Mouse (Mus musculus): Measurements from ENCODE around the gene Rab20.

DNA sequence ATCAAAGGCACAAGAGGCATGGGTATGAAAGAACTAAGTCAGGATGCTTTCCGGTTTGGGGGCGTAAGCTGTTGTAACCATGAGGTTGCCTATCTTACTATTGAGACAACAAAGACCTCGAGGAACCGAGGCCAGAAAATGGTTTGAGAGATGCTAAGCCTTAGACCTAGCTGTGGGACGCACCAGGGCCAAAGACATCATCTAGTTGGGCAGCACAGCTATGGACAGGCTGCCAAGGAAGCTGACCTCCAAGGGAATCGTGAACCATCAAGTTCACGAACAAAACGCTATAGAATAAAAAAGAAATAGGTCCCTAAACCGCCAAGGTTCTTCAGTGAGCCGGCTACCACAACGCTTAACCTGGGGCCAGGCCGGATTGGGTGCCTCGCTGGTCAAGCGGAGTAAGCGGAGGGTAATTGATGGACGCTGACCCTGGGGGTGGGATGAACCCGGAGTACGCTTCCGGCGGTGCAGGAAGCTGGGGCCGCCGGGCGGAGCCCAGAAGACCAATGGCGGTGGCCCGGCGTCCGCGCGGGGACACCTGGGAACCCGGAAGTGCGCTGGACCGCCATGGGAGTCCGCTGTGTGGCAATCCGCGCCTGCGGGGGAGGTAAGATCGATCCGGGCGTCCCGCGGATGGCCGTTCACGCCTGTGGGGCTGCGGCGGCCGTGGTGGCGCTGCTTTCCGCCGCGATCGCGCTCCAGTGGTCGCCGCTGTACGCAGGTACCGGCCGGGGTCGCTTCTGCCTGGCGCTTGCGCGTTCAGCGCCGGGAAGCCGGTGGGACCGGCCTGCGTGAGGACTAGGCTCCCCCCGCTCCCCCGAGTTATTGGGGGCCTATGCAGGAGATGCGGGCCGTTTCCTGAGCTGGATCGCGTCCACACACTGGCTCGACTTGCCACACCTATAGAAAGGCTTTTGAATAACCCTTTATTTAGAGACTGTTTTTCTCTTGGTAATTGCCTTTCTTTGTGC lies 18.8 kb upstream of the Rab20 start, which contains the start of gene Naxd:
- TF ChIP-seq CTCF (IDR thresholded peaks at IDR 0.05; ENCODE audit: low read depth, low read length) (no peak), GATA2 (IDR thresholded peaks at IDR 0.05; ENCODE audit: borderline replicate concordance, low read depth, low read length) (no peak), POLR2AphosphoS5 (IDR thresholded peaks at IDR 0.05; ENCODE audit: insufficient replicate concordance, low read depth, low read length) (no peak), GATA1 (IDR thresholded peaks at IDR 0.05; ENCODE audit: borderline replicate concordance, low read length) (no peak)
